Mouse (Mus musculus) megakaryocyte, embryonic 14.5 days (primary cell): ENCODE data around the gene Cnnm3.

Source experiments
- FLI1 ChIP-seq: IDR thresholded peaks from 2 replicates; pipeline ENCODE4 v1.6.1; 2012; ENCODE audit warnings: low read length, inconsistent platforms, mixed read lengths
- GATA1 ChIP-seq: IDR thresholded peaks from 3 replicates; pipeline ENCODE4 v1.6.1; 2012; ENCODE audit warnings: mixed read lengths, low read length, inconsistent platforms, borderline replicate concordance

GRCm38 (mm10) chr1:36479903-36480899 is 31.5 kb upstream of the Cnnm3 start:
- TF ChIP-seq GATA1 = no peak
- no peak for TF ChIP-seq FLI1
